Mouse (Mus musculus) activated CD4-positive, CD25-positive, alpha-beta regulatory T cell, adult 4 months (primary cell): ENCODE measurements around the gene Olfr658. TPM values are rescaled to one million over a fixed set of nuclear protein-coding genes. Genes with fewer than 3 reads are reported as not detected.

Experiments
- ATAC-seq: one replicate; pipeline ENCODE4 v1.8.0; 2017
- polyA plus RNA-seq, 2 experiments: library from polyadenylated mRNA; unstranded; fragments of 100-300 nt; shearing (Covaris generic); gene quantifications; one replicate each; pipeline ENCODE4 v1.2.1; 2017

Olfr658 gene
- under 1 TPM in 1 of 2 experiments, not detected in 1; 0.19 TPM for polyA plus RNA-seq

GRCm38 (mm10) chr7:104646841-104647482, at the start of gene Olfr658:
Gene Olfr658 (minus strand): TSS chr7:104647305.
- ATAC-seq, result peak; percentile 84

GRCm38 (mm10) chr7:104686201-104686600, 39.1 kb upstream of the Olfr658 start, which contains the start of gene Olfr661:
Gene Olfr661 (plus strand): TSS chr7:104686501.
- ATAC-seq, result no peak

DNA sequence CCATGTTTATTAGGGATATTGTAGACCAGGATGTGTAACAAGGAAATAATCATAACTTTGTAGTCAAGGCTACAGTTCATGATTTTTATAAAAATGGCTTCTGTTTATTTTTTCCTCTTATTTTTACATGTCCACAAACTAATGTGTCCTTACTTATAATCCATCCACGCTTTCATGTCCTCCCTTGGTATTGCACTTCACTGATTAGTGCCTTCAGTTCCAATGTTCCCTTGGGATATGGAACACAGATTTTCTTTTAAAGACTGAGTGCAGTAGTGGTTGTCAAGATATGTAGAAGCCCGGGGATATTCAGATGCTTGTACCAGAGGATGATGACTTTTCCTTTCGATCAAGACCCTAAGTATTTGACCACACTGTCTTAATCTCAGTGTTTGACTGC, 19.3 kb upstream of the Olfr658 start, which contains the start of gene Olfr659:
Gene Olfr659 (plus strand): TSS at position 301 of the 400 bp plus-strand sequence.
- no peak for ATAC-seq

DNA sequence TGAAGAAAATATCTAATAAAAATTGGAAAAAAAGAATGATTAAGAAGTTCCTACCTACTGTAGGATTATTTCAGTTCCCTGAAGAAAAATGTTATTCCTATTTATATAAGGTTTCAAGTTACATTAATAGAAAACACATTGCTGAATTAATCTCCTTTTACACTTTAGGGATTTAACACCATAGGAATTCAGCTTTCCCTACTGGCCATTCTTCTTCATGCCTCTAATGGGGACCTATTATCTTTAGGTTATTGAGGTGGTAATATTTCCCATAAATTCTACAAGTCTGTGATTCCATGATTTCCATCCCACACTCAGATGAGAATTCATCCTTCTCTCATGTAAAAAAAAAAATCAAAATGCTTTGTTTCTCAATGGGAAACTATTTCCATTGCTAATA, 22.6 kb downstream of the Olfr658 start, which contains the start of gene Olfr657:
Gene Olfr657 (plus strand): TSS at position 301 of the 400 bp plus-strand sequence.
- no peak for ATAC-seq

- ATAC-seq, result no peak
Measured at GRCm38 (mm10) chr7:104613655-104614054, 33.5 kb downstream of the Olfr658 start, which contains the start of gene Olfr656. Gene Olfr656 (plus strand): TSS chr7:104613955.

- ATAC-seq, result no peak
Measured at GRCm38 (mm10) chr7:104604727-104605126, 42.4 kb downstream of the Olfr658 start.

GRCm38 (mm10) chr7:104603173-104603572, 43.9 kb downstream of the Olfr658 start:
- peak; percentile 72 for ATAC-seq

GRCm38 (mm10) chr7:104601679-104602078, 45.4 kb downstream of the Olfr658 start, which contains the start of gene Olfr655:
Gene Olfr655 (minus strand): TSS chr7:104601779.
- no peak for ATAC-seq

Other genes with a start within 250 kb of the Olfr658 start
- gene Trim30c, start 246.5 kb downstream of the Olfr658 start, polyA plus RNA-seq, result 1 to 10 TPM; 1.1 to 1.7 TPM
- 10 to 100 TPM; 77.9 to 80.9 TPM for gene Trim30a, start 182.1 kb downstream of the Olfr658 start, polyA plus RNA-seq
- gene Trim30d, start 139.5 kb downstream of the Olfr658 start, polyA plus RNA-seq, result 10 to 100 TPM; 27.0 to 33.5 TPM
- not detected for gene Olfr651, start 97.2 kb downstream of the Olfr658 start, polyA plus RNA-seq
- under 1 TPM in 1 of 2 experiments, not detected in 1; 0.44 TPM for gene Olfr652, start 86.4 kb downstream of the Olfr658 start, polyA plus RNA-seq
- gene Olfr653, start 70.0 kb downstream of the Olfr658 start, polyA plus RNA-seq, result not detected
- under 1 TPM in 1 of 2 experiments, not detected in 1; 0.30 TPM for gene Olfr654, start 60.3 kb downstream of the Olfr658 start, polyA plus RNA-seq
- not detected for gene Olfr655, start 45.5 kb downstream of the Olfr658 start, polyA plus RNA-seq
- not detected for gene Olfr656, start 33.4 kb downstream of the Olfr658 start, polyA plus RNA-seq
- not detected for gene Olfr657, start 22.5 kb downstream of the Olfr658 start, polyA plus RNA-seq
- gene Olfr659, start 19.4 kb upstream of the Olfr658 start, polyA plus RNA-seq, result not detected
- gene Olfr661, start 39.2 kb upstream of the Olfr658 start, polyA plus RNA-seq, result not detected
- not detected for gene Usp17le, start 130.2 kb upstream of the Olfr658 start, polyA plus RNA-seq
- not detected for gene Usp17lb, start 195.3 kb upstream of the Olfr658 start, polyA plus RNA-seq
- not detected for gene Usp17la, start 209.7 kb upstream of the Olfr658 start, polyA plus RNA-seq
- gene Olfr665, start 230.7 kb upstream of the Olfr658 start, polyA plus RNA-seq, result not detected
- not detected for gene Olfr666, start 248.6 kb upstream of the Olfr658 start, polyA plus RNA-seq